7 mouse cellular contexts compared by ENCODE assay signal in the genomic region with DNA sequence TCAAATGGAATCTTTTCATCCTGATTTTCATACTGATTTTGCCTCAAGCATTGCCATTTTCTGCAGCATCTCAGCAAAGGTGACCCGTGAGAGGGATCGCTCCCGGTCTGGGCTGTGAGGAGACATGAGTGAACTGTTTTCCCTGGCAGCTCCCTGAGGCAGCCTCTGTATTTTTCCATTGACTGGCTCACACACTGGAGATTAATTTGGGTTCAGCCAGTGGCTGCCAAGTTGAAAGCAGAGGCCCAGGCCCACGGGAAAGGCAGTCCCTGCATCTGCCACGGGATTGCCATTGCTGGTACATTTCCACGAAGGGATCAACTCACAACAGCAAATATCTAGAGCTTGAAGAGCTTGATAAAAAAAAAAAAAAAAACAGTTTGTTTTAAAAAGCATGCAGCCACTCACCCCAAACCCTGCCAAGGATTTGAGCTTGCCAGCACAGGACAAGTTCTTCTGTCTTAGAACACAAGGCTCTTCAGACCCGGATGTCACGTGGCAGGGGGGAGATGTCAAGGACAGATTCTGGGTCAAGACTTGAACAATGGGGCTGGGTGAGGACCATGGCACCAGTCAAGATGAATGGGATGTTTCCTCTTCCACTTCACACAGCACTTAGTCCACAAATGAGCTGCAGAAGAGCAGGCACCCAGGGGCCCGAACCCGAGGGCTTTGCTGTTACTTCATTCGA. TPM values are rescaled to one million over a fixed set of nuclear protein-coding genes. Genes with fewer than 3 reads are reported as not detected.
A peak's percentile ranks its signal among the peaks of the same experiment; 100 is the strongest.
DNase-seq lines count a peak whose midpoint lies in the region; ATAC-seq lines count a peak whose summit lies in the region.

No protein-coding gene starts in this region.

- 17% methylated on average over 11 of the region's 11 CpGs for WGBS in hindbrain, embryonic 13.5 days

- H3K4me3 ChIP-seq in hindbrain, embryonic 13.5 days, result peak overlapping the region; percentile 32

- H3K27me3 ChIP-seq in hindbrain, embryonic 13.5 days, result no peaks in the 10 kb centered on the region

- H3K27ac ChIP-seq in hindbrain, embryonic 13.5 days, result peak overlapping the region; percentile 95

- no peak for ATAC-seq in hindbrain, embryonic 13.5 days (ENCODE audit: low FRiP score)

- H3K4me1 ChIP-seq in hindbrain, embryonic 13.5 days (replicated peaks), result peaks cover 57% of the 10 kb centered on the region

- DNase-seq in ZHBTc4 (ENCODE audit: low read depth, low spot score), result peak; percentile 79
- DNase-seq in cerebellum, adult 18-20 months, result peak; percentile 75 to 80
- DNase-seq in frontal cortex, postnatal 10 days (ENCODE audit: low spot score in 2 of 2), result peak; percentile 46 to 61
- DNase-seq in layer of hippocampus, postnatal 14 days (ENCODE audit: low spot score in 2 of 2), result peak; percentile 65 to 77
- peak; percentile 94 for DNase-seq in lung, postnatal 10 days
- DNase-seq in skeletal muscle tissue, adult 2 months (ENCODE audit: low read depth, low spot score), result peak; percentile 93

- H3K9ac ChIP-seq in hindbrain, embryonic 13.5 days, result peak overlapping the region; percentile 75

- peak overlapping the region; percentile 88 for H3K4me2 ChIP-seq in hindbrain, embryonic 13.5 days

- H3K9me3 ChIP-seq in hindbrain, embryonic 13.5 days, result no peaks in the 10 kb centered on the region

- peaks cover 4% of the 10 kb centered on the region for H3K36me3 ChIP-seq in hindbrain, embryonic 13.5 days

RNA-seq across cellular contexts. Expression of a gene that starts 57.2 kb away (rescaled TPM):
- polyA plus RNA-seq in hindbrain, embryonic 13.5 days (2015; fragmentation: Nextera tagmentation; extraction: Ambion mirVana), result 86.8 and 90.1 TPM in 2 replicates
- total RNA-seq in layer of hippocampus, postnatal 14 days (2021), result 100 to 1,000 TPM; 132 to 144 TPM

RNA-seq across cellular contexts. Expression of a gene that starts 57.8 kb away (rescaled TPM):
- 34.5 and 35.5 TPM in 2 replicates for polyA plus RNA-seq in hindbrain, embryonic 13.5 days (2015; fragmentation: Nextera tagmentation; extraction: Ambion mirVana)
- total RNA-seq in layer of hippocampus, postnatal 14 days (2021), result 10 to 100 TPM; 20.3 to 24.3 TPM
